Mouse (Mus musculus) gonadal fat pad, adult 2 months (tissue): ENCODE measurements at regions not wholly inside any gene's neighbourhood (a gene's known extent, or its start where the extent isn't known, plus 50 kb on each side); places are given as distances from the start of the nearest gene placed in this dataset.

Experiments
- DNase-seq: peaks from one replicate; pipeline ENCODE4 v3.0.0-alpha.2; 2012; ENCODE audit warnings: low read depth

- peak; percentile 4 for DNase-seq
Measured at GRCm38 (mm10) chr10:91888537-91888936, 707.4 kb upstream of the Tmpo start.

- DNase-seq = no peak
Measured at GRCm38 (mm10) chr10:91883155-91883554, 702.0 kb upstream of the Tmpo start.

- DNase-seq = no peak
Measured at GRCm38 (mm10) chr10:91882481-91882880, 701.4 kb upstream of the Tmpo start.

GRCm38 (mm10) chr10:91881521-91882228 lies 700.6 kb upstream of the Tmpo start:
- DNase-seq = no peak

GRCm38 (mm10) chr10:91875450-91875849 lies 694.3 kb upstream of the Tmpo start:
- no peak for DNase-seq

- DNase-seq = no peak
Measured at GRCm38 (mm10) chr10:91871244-91871643, 690.1 kb upstream of the Tmpo start.

GRCm38 (mm10) chr10:91858711-91859595 lies 677.8 kb upstream of the Tmpo start:
- no peak for DNase-seq

GRCm38 (mm10) chr10:91827074-91827473 lies 646.0 kb upstream of the Tmpo start:
- DNase-seq = no peak

- no peak for DNase-seq
Measured at GRCm38 (mm10) chr10:91823499-91823898, 642.4 kb upstream of the Tmpo start.

- no peak for DNase-seq
Measured at GRCm38 (mm10) chr10:91804870-91805269, 623.8 kb upstream of the Tmpo start.
